In genomic region chr9:109051651-109052489, GRCm38 (mm10) we compare ENCODE assay signal across 13 mouse cellular contexts. TPM values are rescaled to one million over a fixed set of nuclear protein-coding genes. Genes with fewer than 3 reads are reported as not detected.
DNase-seq lines count a peak whose midpoint lies in the region; TF ChIP-seq lines count a peak whose summit lies in the region.
"Had no signal": no experiment of that assay in that cellular context is flagged by ENCODE, and none has a peak within 500 bp of the region (broad histone marks: within the 10 kb centered on the region; RNA-seq: fewer than 3 reads in every experiment).

No protein-coding gene starts in this region.

- no peak for TF ChIP-seq CTCF in E14TG2a.4 (conservative IDR thresholded peaks at IDR 0.05; ENCODE audit: low read length)

- no peaks in the 10 kb centered on the region for H3K9me3 ChIP-seq in E14TG2a.4 (ENCODE audit: low read length)
- H3K9me3 ChIP-seq: hindbrain, embryonic 15.5 days; limb, embryonic 15.5 days had no signal

- peak; percentile 29 for DNase-seq in testis, postnatal 10 days (ENCODE audit: low spot score)
- no peak for DNase-seq in testis, postnatal 14 days (ENCODE audit: low spot score)
- peak; percentile 95 for DNase-seq in induced T-regulatory cell, adult 2 months (ENCODE audit: low read depth)
- DNase-seq in spleen, postnatal 10 days (ENCODE audit: low spot score in 2 of 2), result peak; percentile 3 to 56
- DNase-seq in right cerebral cortex, adult 18-20 months, result no peak
- DNase-seq in left cerebral cortex, postnatal 10 days (ENCODE audit: extremely low spot score in 1 of 2, low spot score in 2 of 2), result no peak
- DNase-seq in left cerebral cortex, adult 9 months (ENCODE audit: low spot score in 2 of 2), result no peak
- DNase-seq: adrenal gland, adult 2 months; gastrocnemius, adult 2 months; midbrain, embryonic 14.5 days had no signal

- peaks cover 13% of the 10 kb centered on the region for H3K36me3 ChIP-seq in E14TG2a.4 (ENCODE audit: insufficient read depth, low read length)

- H3K4me1 ChIP-seq in E14TG2a.4 (replicated peaks; ENCODE audit: low read depth, low read length), result peaks cover 85% of the 10 kb centered on the region

- H3K27me3 ChIP-seq in E14TG2a.4 (ENCODE audit: insufficient read depth, low read length), result no peaks in the 10 kb centered on the region
- H3K27me3 ChIP-seq: hindbrain, embryonic 15.5 days; limb, embryonic 15.5 days had no signal

- peak overlapping the region; percentile 30; the same call in 1 of the 2 replicates for H3K4me3 ChIP-seq in E14TG2a.4 (replicated peaks; ENCODE audit: low read length)
- H3K4me3 ChIP-seq: gastrocnemius, adult 2 months; hindbrain, embryonic 15.5 days; limb, embryonic 15.5 days had no signal

- intact Hi-C loops in left cerebral cortex, postnatal 10 days (cut with DNase I), result no loop called here

RNA-seq across cellular contexts. Expression of gene Trex1, which starts 7.7 kb away (rescaled TPM):
- 10 to 100 TPM; 11.4 to 12.1 TPM for total RNA-seq in left cerebral cortex, postnatal 10 days (2021)

RNA-seq across cellular contexts. Expression of gene Shisa5, which starts 13.5 kb away (rescaled TPM):
- 10 to 100 TPM; 46.2 to 56.7 TPM for total RNA-seq in left cerebral cortex, postnatal 10 days (2021)

RNA-seq across cellular contexts. Expression of gene Atrip, which starts 22.1 kb away (rescaled TPM):
- 10 to 100 TPM; 24.4 to 29.0 TPM for total RNA-seq in left cerebral cortex, postnatal 10 days (2021)

RNA-seq across cellular contexts. Expression of gene Ccdc51, which starts 30.4 kb away (rescaled TPM):
- total RNA-seq in left cerebral cortex, postnatal 10 days (2021), result 1 to 10 TPM; 6.4 TPM

RNA-seq across cellular contexts. Expression of gene Tma7, which starts 30.5 kb away (rescaled TPM):
- total RNA-seq in left cerebral cortex, postnatal 10 days (2021), result 100 to 1,000 TPM; 384 to 385 TPM

Comparison
In these comparisons a context has a peak if more than half of its experiments do, and no peak if none do; other contexts are left out.
1. DNase-seq: peak in testis, postnatal 10 days (single experiment), induced T-regulatory cell, adult 2 months (single experiment) and spleen, postnatal 10 days (2 of 2); none in testis, postnatal 14 days (single experiment), right cerebral cortex, adult 18-20 months (single experiment), left cerebral cortex, postnatal 10 days (0 of 2) and left cerebral cortex, adult 9 months (0 of 2).